Mouse (Mus musculus): Measurements from ENCODE around the gene Tifab. TPM values are rescaled to one million over a fixed set of nuclear protein-coding genes. Genes with fewer than 3 reads are reported as not detected.

Tifab gene
- total RNA-seq, 1 experiment: 0.13 TPM

GRCm38 (mm10) chr13:56135231-56136052 lies 43.2 kb downstream of the Tifab start:
- peak overlapping the region; percentile 77 to 91 for H3K4me3 ChIP-seq (ENCODE audit: insufficient read depth in 1 of 2, low read depth in 1 of 2, low read length in 2 of 2, poor library complexity in 1 of 2, severe bottlenecking in 1 of 2)
- H3K9me3 ChIP-seq (ENCODE audit: control insufficient read depth, insufficient read depth, low read depth, low read length): no peaks in the 10 kb centered on the region
- H3K27ac ChIP-seq (ENCODE audit: insufficient read depth, low read depth, low read length, poor library complexity, severe bottlenecking): peak overlapping the region; percentile 54; the same call in 1 of the 2 replicates
- peaks cover 6 to 15% of the 10 kb centered on the region in 2 experiments; a peak in 3 of 4 replicates for H3K4me1 ChIP-seq (ENCODE audit: control insufficient read depth in 2 of 2, insufficient read depth in 2 of 2, low read length in 2 of 2, poor library complexity in 1 of 2)
- peak overlapping the region; percentile 91 for H3K9ac ChIP-seq (ENCODE audit: insufficient read depth, low read depth, low read length, poor library complexity, severe bottlenecking)
- in situ Hi-C loops (cut with MboI; ENCODE audit: low sequenced_read_pairs in 2 of 2, unreplicated experiment in 2 of 2): no loop called here
- peaks cover 2% of the 10 kb centered on the region; the same call in 1 of the 2 replicates for H3K36me3 ChIP-seq (ENCODE audit: control insufficient read depth, insufficient read depth, low read length, poor library complexity, severe bottlenecking)
- TF ChIP-seq MAFK (IDR thresholded peaks at IDR 0.05; ENCODE audit: insufficient read depth, low read depth, low read length) (no peak), HCFC1 (IDR thresholded peaks at IDR 0.05; ENCODE audit: borderline replicate concordance, insufficient read depth, low read length) (no peak), ZNF384 (IDR thresholded peaks at IDR 0.05; ENCODE audit: low read depth, low read length) (no peak), CHD2 (IDR thresholded peaks at IDR 0.05; ENCODE audit: low read depth, low read length) (no peak), ZC3H11A (IDR thresholded peaks at IDR 0.05; ENCODE audit: borderline replicate concordance, low read depth, low read length) (no peak)
- DNase-seq (ENCODE audit: low read depth, low spot score): no peak

GRCm38 (mm10) chr13:56134631-56135181 lies 44.0 kb downstream of the Tifab start:
- H3K27ac ChIP-seq (ENCODE audit: insufficient read depth, low read depth, low read length, poor library complexity, severe bottlenecking): peak overlapping the region; percentile 36; the same call in 1 of the 2 replicates
- H3K9me3 ChIP-seq (ENCODE audit: control insufficient read depth, insufficient read depth, low read depth, low read length): no peaks in the 10 kb centered on the region
- no peak for DNase-seq (ENCODE audit: low read depth, low spot score)
- peak overlapping the region; percentile 91 for H3K9ac ChIP-seq (ENCODE audit: insufficient read depth, low read depth, low read length, poor library complexity, severe bottlenecking)
- in situ Hi-C loops (cut with MboI; ENCODE audit: low sequenced_read_pairs in 2 of 2, unreplicated experiment in 2 of 2): no loop called here
- peaks cover 4% of the 10 kb centered on the region; the same call in 1 of the 2 replicates for H3K36me3 ChIP-seq (ENCODE audit: control insufficient read depth, insufficient read depth, low read length, poor library complexity, severe bottlenecking)
- peaks cover 4 to 15% of the 10 kb centered on the region in 2 experiments; a peak in 3 of 4 replicates for H3K4me1 ChIP-seq (ENCODE audit: control insufficient read depth in 2 of 2, insufficient read depth in 2 of 2, low read length in 2 of 2, poor library complexity in 1 of 2)
- H3K4me3 ChIP-seq (ENCODE audit: insufficient read depth in 1 of 2, low read depth in 1 of 2, low read length in 2 of 2, poor library complexity in 1 of 2, severe bottlenecking in 1 of 2): peak overlapping the region; percentile 77 to 91
- TF ChIP-seq HCFC1 (IDR thresholded peaks at IDR 0.05; ENCODE audit: borderline replicate concordance, insufficient read depth, low read length): no peak; the same call in 1 of the 2 replicates

- Histone ChIP-seq H3K9me3 (ENCODE audit: control insufficient read depth, insufficient read depth, low read depth, low read length) (no peaks in the 10 kb centered on the region), H3K4me3 (ENCODE audit: insufficient read depth in 1 of 2, low read depth in 1 of 2, low read length in 2 of 2, poor library complexity in 1 of 2, severe bottlenecking in 1 of 2) (peak overlapping the region; percentile 77 to 91), H3K36me3 (ENCODE audit: control insufficient read depth, insufficient read depth, low read length, poor library complexity, severe bottlenecking) (peaks cover 4% of the 10 kb centered on the region; the same call in 1 of the 2 replicates), H3K9ac (ENCODE audit: insufficient read depth, low read depth, low read length, poor library complexity, severe bottlenecking) (no peak overlapping the region), H3K4me1 (ENCODE audit: control insufficient read depth in 2 of 2, insufficient read depth in 2 of 2, low read length in 2 of 2, poor library complexity in 1 of 2) (peaks cover 4 to 16% of the 10 kb centered on the region in 2 experiments; a peak in 3 of 4 replicates), H3K27ac (ENCODE audit: insufficient read depth, low read depth, low read length, poor library complexity, severe bottlenecking) (no peak overlapping the region)
- in situ Hi-C loops (cut with MboI; ENCODE audit: low sequenced_read_pairs in 2 of 2, unreplicated experiment in 2 of 2): no loop called here
- TF ChIP-seq CHD2 (IDR thresholded peaks at IDR 0.05; ENCODE audit: low read depth, low read length) (no peak), MAFK (IDR thresholded peaks at IDR 0.05; ENCODE audit: insufficient read depth, low read depth, low read length) (no peak), HCFC1 (IDR thresholded peaks at IDR 0.05; ENCODE audit: borderline replicate concordance, insufficient read depth, low read length) (no peak), ZNF384 (IDR thresholded peaks at IDR 0.05; ENCODE audit: low read depth, low read length) (no peak), ZC3H11A (IDR thresholded peaks at IDR 0.05; ENCODE audit: borderline replicate concordance, low read depth, low read length) (no peak)
- DNase-seq (ENCODE audit: low read depth, low spot score): no peak
Measured at GRCm38 (mm10) chr13:56134031-56134430, 44.7 kb downstream of the Tifab start.

GRCm38 (mm10) chr13:56132941-56133340 lies 45.7 kb downstream of the Tifab start:
- Histone ChIP-seq H3K9ac (ENCODE audit: insufficient read depth, low read depth, low read length, poor library complexity, severe bottlenecking) (no peak overlapping the region), H3K4me3 (ENCODE audit: insufficient read depth in 1 of 2, low read depth in 1 of 2, low read length in 2 of 2, poor library complexity in 1 of 2, severe bottlenecking in 1 of 2) (no peak overlapping the region), H3K27ac (ENCODE audit: insufficient read depth, low read depth, low read length, poor library complexity, severe bottlenecking) (no peak overlapping the region), H3K36me3 (ENCODE audit: control insufficient read depth, insufficient read depth, low read length, poor library complexity, severe bottlenecking) (peaks cover 6% of the 10 kb centered on the region; the same call in 1 of the 2 replicates), H3K4me1 (ENCODE audit: control insufficient read depth in 2 of 2, insufficient read depth in 2 of 2, low read length in 2 of 2, poor library complexity in 1 of 2) (peaks cover 4 to 22% of the 10 kb centered on the region in 2 experiments; a peak in 3 of 4 replicates), H3K9me3 (ENCODE audit: control insufficient read depth, insufficient read depth, low read depth, low read length) (no peaks in the 10 kb centered on the region)
- no peak for DNase-seq (ENCODE audit: low read depth, low spot score)
- no peak for TF ChIP-seq CHD2 (IDR thresholded peaks at IDR 0.05; ENCODE audit: low read depth, low read length)
- in situ Hi-C loops (cut with MboI; ENCODE audit: low sequenced_read_pairs in 2 of 2, unreplicated experiment in 2 of 2): no loop called here

Data from ES-E14 (cell line).